ENCODE assay signal across 9 mouse cellular contexts in the genomic region with DNA sequence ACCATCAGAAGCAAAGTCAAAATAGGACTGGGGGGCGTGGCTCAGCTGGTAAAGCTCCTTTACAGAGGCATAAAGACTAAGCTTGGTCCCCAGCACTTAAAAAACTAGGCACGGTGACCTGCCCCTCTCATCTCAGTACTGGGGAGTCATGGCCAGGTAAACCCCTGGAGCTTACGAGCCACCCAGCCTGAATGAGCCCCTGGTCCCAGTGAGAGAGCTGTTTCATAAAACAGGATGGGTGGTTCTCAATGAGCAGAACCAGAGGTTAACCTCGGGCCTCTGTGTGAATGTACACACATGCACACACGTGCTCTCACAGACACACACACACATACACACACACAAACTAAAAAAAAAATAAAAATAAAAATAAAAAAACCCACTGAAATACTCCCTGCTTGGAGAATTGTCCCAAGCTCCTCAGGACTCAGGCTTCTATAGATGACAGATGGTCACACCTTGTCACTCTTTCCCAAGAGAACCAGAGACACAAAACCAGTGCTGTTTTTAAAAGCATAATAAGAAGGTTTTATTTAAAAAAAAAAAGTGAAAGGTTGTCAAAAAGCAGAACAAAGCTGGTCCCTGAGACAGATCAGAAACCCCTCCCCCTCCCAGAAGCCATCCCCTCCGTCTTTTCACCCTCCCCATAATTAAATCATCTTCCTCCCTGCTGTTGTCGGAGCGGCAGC. TPM values are rescaled to one million over a fixed set of nuclear protein-coding genes. Genes with fewer than 3 reads are reported as not detected.
DNase-seq lines count a peak whose midpoint lies in the region; ATAC-seq and TF ChIP-seq lines count a peak whose summit lies in the region.
"Had no signal": no experiment of that assay in that cellular context is flagged by ENCODE, and none has a peak within 500 bp of the region (broad histone marks: within the 10 kb centered on the region; RNA-seq: fewer than 3 reads in every experiment).

No protein-coding gene starts in this region.

- 35% methylated on average over 8 of the region's 8 CpGs for WGBS in lung, embryonic 14.5 days
- WGBS in forebrain, embryonic 12.5 days, result 21% methylated on average over 8 of the region's 8 CpGs
- WGBS in limb, embryonic 10.5 days, result 25% methylated on average over 8 of the region's 8 CpGs
- WGBS in neural tube, embryonic 15.5 days, result 24% methylated on average over 8 of the region's 8 CpGs

- ATAC-seq in lung, embryonic 14.5 days (ENCODE audit: insufficient read depth), result peak; percentile 40; the same call in 1 of the 2 replicates
- ATAC-seq in forebrain, embryonic 12.5 days (ENCODE audit: low FRiP score), result peak; percentile 37
- peak; percentile 12; the same call in 1 of the 2 replicates for ATAC-seq in neural tube, embryonic 15.5 days (ENCODE audit: low FRiP score)

- H3K27me3 ChIP-seq in lung, embryonic 14.5 days (ENCODE audit: insufficient read depth, low read length), result no peaks in the 10 kb centered on the region
- H3K27me3 ChIP-seq in forebrain, embryonic 12.5 days, result peaks cover 8% of the 10 kb centered on the region
- H3K27me3 ChIP-seq in limb, embryonic 10.5 days (ENCODE audit: low read depth, poor library complexity, severe bottlenecking), result peaks cover 5% of the 10 kb centered on the region
- H3K27me3 ChIP-seq in neural tube, embryonic 15.5 days (replicated peaks), result no peaks in the 10 kb centered on the region

- no peak for TF ChIP-seq CTCF in lung, embryonic 14.5 days (IDR thresholded peaks at IDR 0.05; ENCODE audit: low read depth)

- H3K9ac ChIP-seq in lung, embryonic 14.5 days, result peak overlapping the region; percentile 48
- peak overlapping the region; percentile 51 for H3K9ac ChIP-seq in forebrain, embryonic 12.5 days
- H3K9ac ChIP-seq in neural tube, embryonic 15.5 days (replicated peaks), result peak overlapping the region; percentile 36; the same call in 1 of the 2 replicates

- no peak for DNase-seq in lung, embryonic 14.5 days
- DNase-seq in lung, adult 18-20 months, result no peak
- DNase-seq in limb, embryonic 10.5 days (ENCODE audit: low spot score), result no peak
- no peak for DNase-seq in ovary, adult 18-20 months (ENCODE audit: low spot score)
- DNase-seq in embryo, embryonic 10.5 days (ENCODE audit: low spot score), result no peak
- DNase-seq in embryo, embryonic 9.5 days (ENCODE audit: extremely low spot score), result no peak

- no peak overlapping the region for H3K27ac ChIP-seq in lung, embryonic 14.5 days (ENCODE audit: low read depth)
- peak overlapping the region; percentile 93 for H3K27ac ChIP-seq in forebrain, embryonic 12.5 days
- H3K27ac ChIP-seq in limb, embryonic 10.5 days, result peak overlapping the region; percentile 73
- peak overlapping the region; percentile 80 for H3K27ac ChIP-seq in neural tube, embryonic 15.5 days (replicated peaks)

- peak overlapping the region; percentile 72 for H3K4me2 ChIP-seq in lung, embryonic 14.5 days
- H3K4me2 ChIP-seq in forebrain, embryonic 12.5 days, result peak overlapping the region; percentile 59
- peak overlapping the region; percentile 63 for H3K4me2 ChIP-seq in neural tube, embryonic 15.5 days

- no peaks in the 10 kb centered on the region for H3K36me3 ChIP-seq in lung, embryonic 14.5 days (ENCODE audit: insufficient read depth)
- no peaks in the 10 kb centered on the region for H3K36me3 ChIP-seq in forebrain, embryonic 12.5 days (replicated peaks)
- H3K36me3 ChIP-seq in limb, embryonic 10.5 days, result no peaks in the 10 kb centered on the region
- H3K36me3 ChIP-seq in neural tube, embryonic 15.5 days, result no peaks in the 10 kb centered on the region

- no peaks in the 10 kb centered on the region for H3K9me3 ChIP-seq in lung, embryonic 14.5 days (ENCODE audit: low read depth, low read length)
- no peaks in the 10 kb centered on the region for H3K9me3 ChIP-seq in forebrain, embryonic 12.5 days
- no peaks in the 10 kb centered on the region for H3K9me3 ChIP-seq in limb, embryonic 10.5 days (replicated peaks)
- H3K9me3 ChIP-seq in neural tube, embryonic 15.5 days (replicated peaks), result no peaks in the 10 kb centered on the region

- peak overlapping the region; percentile 38 for H3K4me3 ChIP-seq in lung, embryonic 14.5 days (ENCODE audit: low read depth, low read length)
- H3K4me3 ChIP-seq in forebrain, embryonic 12.5 days (replicated peaks), result peak overlapping the region; percentile 37
- H3K4me3 ChIP-seq in limb, embryonic 10.5 days, result peak overlapping the region; percentile 56
- H3K4me3 ChIP-seq in neural tube, embryonic 15.5 days (replicated peaks), result peak overlapping the region; percentile 36
- H3K4me3 ChIP-seq: myocyte had no signal

- H3K4me1 ChIP-seq in lung, embryonic 14.5 days (ENCODE audit: insufficient read depth), result no peaks in the 10 kb centered on the region
- H3K4me1 ChIP-seq in forebrain, embryonic 12.5 days, result peaks cover 31% of the 10 kb centered on the region
- peaks cover 34% of the 10 kb centered on the region for H3K4me1 ChIP-seq in limb, embryonic 10.5 days
- H3K4me1 ChIP-seq in neural tube, embryonic 15.5 days, result peaks cover 37% of the 10 kb centered on the region

RNA-seq across cellular contexts. Expression of gene Gm21915, which starts 32.6 kb away (rescaled TPM):
- polyA plus RNA-seq in lung, embryonic 14.5 days (2014; fragmentation: Nextera tagmentation; extraction: Ambion mirVana), result not detected in 2 replicates
- not detected in 2 replicates for polyA plus RNA-seq in forebrain, embryonic 12.5 days (2016; fragmentation: Nextera tagmentation; extraction: Ambion mirVana)
- not detected in 2 replicates for polyA plus RNA-seq in limb, embryonic 10.5 days (2016; fragmentation: Nextera tagmentation; extraction: Ambion mirVana)
- polyA plus RNA-seq in neural tube, embryonic 15.5 days (2015; fragmentation: Nextera tagmentation; extraction: Ambion mirVana), result not detected in 2 replicates
- polyA plus RNA-seq: myocyte had no signal

RNA-seq across cellular contexts. Expression of gene Clmp, which starts 47.9 kb away (rescaled TPM):
- 20.6 TPM in 2 replicates for polyA plus RNA-seq in lung, embryonic 14.5 days (2014; fragmentation: Nextera tagmentation; extraction: Ambion mirVana)
- polyA plus RNA-seq in forebrain, embryonic 12.5 days (2016; fragmentation: Nextera tagmentation; extraction: Ambion mirVana), result 24.7 and 31.0 TPM in 2 replicates
- polyA plus RNA-seq in limb, embryonic 10.5 days (2016; fragmentation: Nextera tagmentation; extraction: Ambion mirVana), result 47.0 and 53.5 TPM in 2 replicates
- polyA plus RNA-seq in neural tube, embryonic 15.5 days (2015; fragmentation: Nextera tagmentation; extraction: Ambion mirVana), result 41.7 and 51.2 TPM in 2 replicates
